Mouse (Mus musculus) stomach, postnatal 0 days (tissue): Measurements from ENCODE around the gene Msi2.

Experiments
- CTCF ChIP-seq: IDR thresholded peaks from 2 replicates; pipeline ENCODE4 v1.5.1; 2016; ENCODE audit warnings: antibody characterized with exemption, low read depth, mild to moderate bottlenecking, moderate library complexity
- EP300 ChIP-seq: optimal IDR thresholded peaks from 2 replicates; pipeline ENCODE3; 2016; ENCODE audit warnings: antibody characterized with exemption

GRCm38 (mm10) chr11:88485987-88486386, 232.3 kb downstream of the Msi2 start:
- TF ChIP-seq CTCF (0 out of 2 replicates have a peak, but pooled peaks have one; percentile 10), EP300 (no peak)
